Mouse (Mus musculus): ENCODE results near the gene Tap2. TPM values are rescaled to one million over a fixed set of nuclear protein-coding genes. Genes with fewer than 3 reads are reported as not detected.

Gene Tap2
- 1 to 10 TPM; 6.5 to 7.0 TPM for total RNA-seq (2021)
- long read RNA-seq, experiment 1, transcript Tap2-201 (12 exons, 3,442 nt) = major isoform, 13 of 13 reads
- long read RNA-seq, experiment 1, partial matches to known transcripts = 0 of 13 reads
- long read RNA-seq, experiment 1, other reads (novel, unspliced or antisense) = 0 of 13 reads
- long read RNA-seq, experiment 2, transcript Tap2-201 (12 exons, 3,442 nt) = major isoform, 15 of 16 reads
- long read RNA-seq, experiment 2, partial matches to known transcripts = 1 of 16 reads
- long read RNA-seq, experiment 2, other reads (novel, unspliced or antisense) = 0 of 16 reads

- DNase-seq = no peak
Observed at GRCm38 (mm10) chr17:34203444-34203843, at the start of gene Tap2. Gene Tap2, plus strand, starts transcription at chr17:34203527.

- no peak for DNase-seq
Observed at GRCm38 (mm10) chr17:34155534-34155933, 47.8 kb upstream of the Tap2 start.

GRCm38 (mm10) chr17:34164202-34164895 is 39.0 kb upstream of the Tap2 start:
- no peak for DNase-seq

GRCm38 (mm10) chr17:34165033-34165730 is 38.1 kb upstream of the Tap2 start:
- DNase-seq = no peak

GRCm38 (mm10) chr17:34169279-34169678 is 34.0 kb upstream of the Tap2 start:
- DNase-seq = peak; percentile 29

- DNase-seq = no peak
Observed at GRCm38 (mm10) chr17:34170487-34170876, 32.8 kb upstream of the Tap2 start.

- DNase-seq = peak; percentile 82
Observed at GRCm38 (mm10) chr17:34170877-34171498, 32.3 kb upstream of the Tap2 start.

GRCm38 (mm10) chr17:34172528-34172927 is 30.8 kb upstream of the Tap2 start:
- no peak for DNase-seq

- DNase-seq = no peak
Observed at GRCm38 (mm10) chr17:34174075-34174474, 29.3 kb upstream of the Tap2 start.

- no peak for DNase-seq
Observed at GRCm38 (mm10) chr17:34177179-34177578, 26.1 kb upstream of the Tap2 start.

GRCm38 (mm10) chr17:34179019-34179418 is 24.3 kb upstream of the Tap2 start:
- no peak for DNase-seq

- DNase-seq = no peak
Observed at GRCm38 (mm10) chr17:34179913-34180859, 23.1 kb upstream of the Tap2 start.

GRCm38 (mm10) chr17:34183564-34184219 is 19.6 kb upstream of the Tap2 start:
- no peak for DNase-seq

GRCm38 (mm10) chr17:34185526-34185925 is 17.8 kb upstream of the Tap2 start:
- no peak for DNase-seq

- DNase-seq = no peak
Observed at GRCm38 (mm10) chr17:34186885-34187260, 16.5 kb upstream of the Tap2 start.

- DNase-seq = peak; percentile 97
Observed at GRCm38 (mm10) chr17:34187261-34187916, 15.9 kb upstream of the Tap2 start, which contains the start of the genes Tap1 and Psmb9. Gene Tap1, plus strand, starts transcription at chr17:34187553. Gene Psmb9, minus strand, starts transcription at chr17:34187764.

- peak; percentile 48 for DNase-seq
Observed at GRCm38 (mm10) chr17:34188010-34188409, 15.3 kb upstream of the Tap2 start.

GRCm38 (mm10) chr17:34188986-34189385 is 14.3 kb upstream of the Tap2 start:
- DNase-seq = no peak

- no peak for DNase-seq
Observed at GRCm38 (mm10) chr17:34192852-34193251, 10.5 kb upstream of the Tap2 start.

GRCm38 (mm10) chr17:34193468-34193867 is 9.9 kb upstream of the Tap2 start:
- DNase-seq = no peak

Data from gastrocnemius, postnatal 10 days (tissue).